Mouse (Mus musculus) kidney, adult 2 months (tissue): Measurements from ENCODE around the gene Atl2.

Experiments used
- CTCF ChIP-seq: fragments of 200-500 bp; conservative IDR thresholded peaks from 2 replicates; pipeline ENCODE4 v1.5.1; 2011; ENCODE audit warnings: low read depth, mild to moderate bottlenecking, control low read depth, low read length, moderate library complexity, mixed read lengths; ENCODE audit not compliant: insufficient read depth, insufficient read length
- POLR2A ChIP-seq: fragments of 200-500 bp; IDR thresholded peaks from one replicate; pipeline ENCODE4 v1.6.1; 2011; ENCODE audit warnings: low read depth, low read length, control low read depth

DNA sequence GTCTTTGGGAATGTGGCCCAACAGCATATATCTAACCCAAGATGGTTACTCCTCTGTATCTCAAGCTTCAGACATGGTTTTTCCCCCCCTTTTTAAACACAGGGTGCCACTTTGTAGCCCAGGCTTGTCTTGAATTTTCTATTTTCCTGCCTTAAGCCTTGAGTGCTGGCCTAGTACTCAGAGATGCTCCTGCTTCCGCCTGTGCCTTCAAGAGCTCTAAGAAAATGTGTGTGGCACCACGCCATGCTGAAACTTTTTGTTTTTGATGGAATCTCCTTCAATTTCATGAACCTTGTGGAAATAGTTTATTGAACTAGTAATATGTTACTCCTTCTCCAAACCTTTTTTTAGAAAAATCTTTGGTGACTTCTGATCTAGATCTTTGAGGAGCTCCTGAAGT is 49.7 kb downstream of the Atl2 start:
- no peak for TF ChIP-seq POLR2A
- TF ChIP-seq CTCF: no peak
